Mouse (Mus musculus): ENCODE measurements around the gene Olfr417.
"Not testable (repeated sequence)": the region's sequence is repeated elsewhere in the genome, so short reads cannot be mapped to it uniquely, and the experiment has no call there.

Gene Olfr417

GRCm38 (mm10) chr1:174364882-174365451 is at the start of gene Olfr417:
TSS of gene Olfr417 (plus strand) at chr1:174365122.
- no peak for DNase-seq (ENCODE audit: low spot score)

- no peak for DNase-seq (ENCODE audit: low spot score)
Measured at GRCm38 (mm10) chr1:174317308-174317707, 47.6 kb upstream of the Olfr417 start.

- no peak for DNase-seq (ENCODE audit: low spot score)
Measured at GRCm38 (mm10) chr1:174330218-174330617, 34.7 kb upstream of the Olfr417 start, which contains the start of gene Mptx1. TSS of gene Mptx1 (plus strand) at chr1:174330518.

- DNase-seq (ENCODE audit: low spot score), result not testable (repeated sequence)
Measured at GRCm38 (mm10) chr1:174353636-174354035, 11.3 kb upstream of the Olfr417 start.

GRCm38 (mm10) chr1:174354640-174355039 is 10.3 kb upstream of the Olfr417 start:
- DNase-seq (ENCODE audit: low spot score), result no peak

- DNase-seq (ENCODE audit: low spot score), result no peak
Measured at GRCm38 (mm10) chr1:174373799-174374198, 8.9 kb downstream of the Olfr417 start.

- no peak for DNase-seq (ENCODE audit: low spot score)
Measured at GRCm38 (mm10) chr1:174390746-174391145, 25.8 kb downstream of the Olfr417 start, which contains the start of gene Olfr248. TSS of gene Olfr248 (plus strand) at chr1:174391046.

GRCm38 (mm10) chr1:174422959-174423358 is 58.0 kb downstream of the Olfr417 start:
- DNase-seq (ENCODE audit: low spot score), result no peak

- no peak for DNase-seq (ENCODE audit: low spot score)
Measured at GRCm38 (mm10) chr1:174423764-174424163, 58.8 kb downstream of the Olfr417 start, which contains the start of gene Olfr414. TSS of gene Olfr414 (plus strand) at chr1:174424064.
